Mouse (Mus musculus) ES-Bruce4 (cell line): ENCODE data around the gene Aplp2. TPM values are rescaled to one million over a fixed set of nuclear protein-coding genes. Genes with fewer than 3 reads are reported as not detected.

ENCODE experiments used
- H3K27ac ChIP-seq: 2 replicates; pipeline ENCODE4 v1.5.1; 2012; ENCODE audit warnings: low read length, inconsistent platforms; ENCODE audit not compliant: insufficient read depth
- H3K27me3 ChIP-seq: 2 replicates; pipeline ENCODE4 v1.6.1; 2012; ENCODE audit warnings: mild to moderate bottlenecking, low read length, inconsistent platforms; ENCODE audit not compliant: control insufficient read depth, poor library complexity, insufficient read depth, severe bottlenecking
- H3K36me3 ChIP-seq: 2 replicates; pipeline ENCODE4 v1.6.1; 2012; ENCODE audit warnings: inconsistent platforms, mild to moderate bottlenecking, low read length, moderate library complexity; ENCODE audit not compliant: control insufficient read depth, poor library complexity, insufficient read depth, severe bottlenecking
- H3K4me1 ChIP-seq: one replicate; pipeline ENCODE4 v1.8.1; 2011; ENCODE audit warnings: low read length; ENCODE audit not compliant: control insufficient read depth, insufficient read depth
- H3K4me3 ChIP-seq: 2 replicates; pipeline ENCODE4 v1.5.1; 2011; ENCODE audit warnings: low read depth, mild to moderate bottlenecking, low read length
- H3K9ac ChIP-seq: 2 replicates; pipeline ENCODE4 v1.6.1; 2012; ENCODE audit warnings: low read depth, mild to moderate bottlenecking, inconsistent platforms; ENCODE audit not compliant: poor library complexity, severe bottlenecking
- H3K9me3 ChIP-seq: replicated peaks from 2 replicates; pipeline ENCODE4 v1.6.1; 2012; ENCODE audit warnings: mild to moderate bottlenecking, low read length, inconsistent platforms; ENCODE audit not compliant: control insufficient read depth, poor library complexity, insufficient read depth, severe bottlenecking
- CTCF ChIP-seq: IDR thresholded peaks from one replicate; pipeline ENCODE4 v1.8.1; 2011; ENCODE audit warnings: low read depth, low read length
- EP300 ChIP-seq: IDR thresholded peaks from 2 replicates; pipeline ENCODE4 v1.6.1; 2011; ENCODE audit warnings: low read depth, low read length; ENCODE audit not compliant: insufficient read depth
- POLR2A ChIP-seq: IDR thresholded peaks from one replicate; pipeline ENCODE4 v1.8.1; 2011; ENCODE audit warnings: low read length; ENCODE audit not compliant: insufficient read depth
- polyA plus RNA-seq: library from polyadenylated mRNA; stranded (reverse); fragments of >200 nt; gene quantifications from 2 replicates; pipeline ENCODE4 v1.2.4, GENCODE M21; 2011; ENCODE audit warnings: low read depth; ENCODE audit not compliant: missing spikeins, insufficient read depth, insufficient read length

Gene Aplp2
- polyA plus RNA-seq, 1 experiment, result 317 TPM

GRCm38 (mm10) chr9:31217631-31218380 lies 6.2 kb upstream of the Aplp2 start:
- Histone ChIP-seq H3K27me3 (no peaks in the 10 kb centered on the region; the same call in 1 of the 2 replicates), H3K4me3 (no peak overlapping the region), H3K9ac (no peak overlapping the region), H3K4me1 (no peaks in the 10 kb centered on the region), H3K9me3 (no peaks in the 10 kb centered on the region), H3K27ac (no peak overlapping the region), H3K36me3 (no peaks in the 10 kb centered on the region)
- no peak for TF ChIP-seq CTCF
- no peak for TF ChIP-seq POLR2A
- no peak for TF ChIP-seq EP300

- Histone ChIP-seq H3K4me3 (peak overlapping the region; percentile 93), H3K27me3 (no peaks in the 10 kb centered on the region), H3K9me3 (no peaks in the 10 kb centered on the region), H3K4me1 (no peaks in the 10 kb centered on the region), H3K36me3 (no peaks in the 10 kb centered on the region), H3K27ac (peak overlapping the region; percentile 10; the same call in 1 of the 2 replicates), H3K9ac (peak overlapping the region; percentile 74)
- no peak for TF ChIP-seq EP300
- no peak for TF ChIP-seq CTCF
- no peak for TF ChIP-seq POLR2A
Observed at GRCm38 (mm10) chr9:31212500-31213008, 939 bp upstream of the Aplp2 start.

- peak overlapping the region; percentile 58 for H3K27ac ChIP-seq
- no peaks in the 10 kb centered on the region for H3K27me3 ChIP-seq
- no peaks in the 10 kb centered on the region for H3K4me1 ChIP-seq
- H3K36me3 ChIP-seq, result no peaks in the 10 kb centered on the region
- H3K9ac ChIP-seq, result peak overlapping the region; percentile 85
- peak overlapping the region; percentile 91 for H3K4me3 ChIP-seq
- no peak for TF ChIP-seq CTCF
- TF ChIP-seq EP300, result no peak
- no peak for TF ChIP-seq POLR2A
- H3K9me3 ChIP-seq, result no peaks in the 10 kb centered on the region
Observed at GRCm38 (mm10) chr9:31210749-31211689, 596 bp downstream of the Aplp2 start.

- Histone ChIP-seq H3K36me3 (no peaks in the 10 kb centered on the region), H3K9ac (no peak overlapping the region), H3K4me1 (no peaks in the 10 kb centered on the region), H3K27me3 (no peaks in the 10 kb centered on the region), H3K9me3 (no peaks in the 10 kb centered on the region), H3K4me3 (no peak overlapping the region), H3K27ac (no peak overlapping the region)
- TF ChIP-seq CTCF (no peak), EP300 (no peak), POLR2A (no peak)
Observed at GRCm38 (mm10) chr9:31210163-31210562, 1.5 kb downstream of the Aplp2 start.

- no peak for TF ChIP-seq POLR2A
- TF ChIP-seq CTCF, result no peak
- no peak for TF ChIP-seq EP300
- H3K4me1 ChIP-seq, result no peaks in the 10 kb centered on the region
- no peak overlapping the region for H3K4me3 ChIP-seq
- H3K27me3 ChIP-seq, result no peaks in the 10 kb centered on the region
- H3K36me3 ChIP-seq, result no peaks in the 10 kb centered on the region
- H3K9ac ChIP-seq, result no peak overlapping the region
- no peak overlapping the region for H3K27ac ChIP-seq
- H3K9me3 ChIP-seq, result no peaks in the 10 kb centered on the region
Observed at GRCm38 (mm10) chr9:31209502-31209901, 2.1 kb downstream of the Aplp2 start.
